Mouse (Mus musculus): ENCODE measurements around the gene Lfng. TPM values are rescaled to one million over a fixed set of nuclear protein-coding genes. Genes with fewer than 3 reads are reported as not detected.

Lfng gene
- 48.7 and 53.4 TPM in 2 replicates for polyA plus RNA-seq (2012; rRNA removed)

DNA sequence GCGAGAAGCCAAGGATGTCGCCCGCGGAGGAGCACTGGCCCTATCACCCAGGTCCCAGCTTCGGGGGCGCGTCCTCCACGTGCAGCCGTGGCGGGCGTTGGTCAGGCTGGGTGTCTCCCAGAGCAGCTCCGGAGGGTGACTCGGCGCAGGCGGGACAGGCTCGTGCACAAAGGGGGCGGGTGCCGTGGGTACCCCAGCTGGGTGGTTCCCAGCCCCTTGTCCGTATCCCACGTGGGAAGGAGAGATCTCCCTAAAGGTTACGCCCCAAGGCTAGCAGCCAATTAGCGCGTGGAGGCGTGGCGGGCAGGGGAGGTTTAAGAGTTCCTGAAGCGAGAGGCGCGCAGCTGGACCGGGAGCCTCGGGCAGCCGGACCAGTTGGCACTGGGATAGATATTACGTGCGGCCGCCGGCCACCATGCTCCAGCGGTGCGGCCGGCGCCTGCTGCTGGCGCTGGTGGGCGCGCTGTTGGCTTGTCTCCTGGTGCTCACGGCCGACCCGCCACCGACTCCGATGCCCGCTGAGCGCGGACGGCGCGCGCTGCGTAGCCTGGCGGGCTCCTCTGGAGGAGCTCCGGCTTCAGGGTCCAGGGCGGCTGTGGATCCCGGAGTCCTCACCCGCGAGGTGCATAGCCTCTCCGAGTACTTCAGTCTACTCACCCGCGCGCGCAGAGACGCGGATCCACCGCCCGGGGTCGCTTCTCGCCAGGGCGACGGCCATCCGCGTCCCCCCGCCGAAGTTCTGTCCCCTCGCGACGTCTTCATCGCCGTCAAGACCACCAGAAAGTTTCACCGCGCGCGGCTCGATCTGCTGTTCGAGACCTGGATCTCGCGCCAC is at the start of gene Lfng:
Gene Lfng, plus strand, starts transcription at position 320 of the 835 bp plus-strand sequence.
- under 1% methylated on average over 91 of the region's 91 CpGs for WGBS
- Histone ChIP-seq H3K27me3 (ENCODE audit: control insufficient read depth, insufficient read depth, low read length) (no peaks in the 10 kb centered on the region; the same call in 1 of the 2 replicates), H3K27ac (ENCODE audit: insufficient read depth, low read length) (peak within 1 kb of the TSS; percentile 67; the same call in 1 of the 2 replicates), H3K4me3 (replicated peaks; ENCODE audit: insufficient read depth, low read depth, low read length) (peak within 1 kb of the TSS; percentile 55), H3K4me1 (ENCODE audit: control insufficient read depth, insufficient read depth, low read length) (no peaks in the 10 kb centered on the region; the same call in 1 of the 2 replicates)
- DNase-seq: peak; percentile 50 to 60
- no peak for TF ChIP-seq CTCF (IDR thresholded peaks at IDR 0.05; ENCODE audit: borderline replicate concordance, insufficient read depth, low read depth, low read length)
- TF ChIP-seq POLR2A (IDR thresholded peaks at IDR 0.05; ENCODE audit: borderline replicate concordance, insufficient read depth, low read length): peak; percentile 37; the same call in 1 of the 2 replicates

DNA sequence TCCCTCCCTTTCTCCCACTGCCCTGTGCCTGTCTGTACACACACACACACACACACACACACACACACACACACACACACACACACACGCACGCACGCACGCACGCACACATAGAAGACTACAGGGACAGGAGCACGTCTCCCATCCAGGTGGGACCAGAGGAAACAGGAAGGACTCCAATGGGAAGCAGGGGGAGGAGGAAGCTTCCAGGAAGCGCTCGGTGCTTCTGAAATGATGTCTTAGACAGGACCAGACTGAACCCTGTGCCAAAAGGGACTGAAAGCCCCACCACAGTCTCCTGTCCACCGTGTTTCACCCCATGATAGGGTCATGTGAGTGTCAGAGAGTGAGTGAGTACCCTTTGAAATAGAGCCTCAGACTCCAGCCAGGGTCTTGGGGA is 44.5 kb upstream of the Lfng start:
- DNase-seq: no peak
- Histone ChIP-seq H3K4me1 (ENCODE audit: control insufficient read depth, insufficient read depth, low read length) (no peaks in the 10 kb centered on the region), H3K4me3 (replicated peaks; ENCODE audit: insufficient read depth, low read depth, low read length) (no peak overlapping the region), H3K27ac (ENCODE audit: insufficient read depth, low read length) (no peak overlapping the region), H3K27me3 (ENCODE audit: control insufficient read depth, insufficient read depth, low read length) (no peaks in the 10 kb centered on the region)
- 82% methylated on average over 9 of the region's 9 CpGs for WGBS
- no peak for TF ChIP-seq POLR2A (IDR thresholded peaks at IDR 0.05; ENCODE audit: borderline replicate concordance, insufficient read depth, low read length)
- no peak for TF ChIP-seq CTCF (IDR thresholded peaks at IDR 0.05; ENCODE audit: borderline replicate concordance, insufficient read depth, low read depth, low read length)

DNA sequence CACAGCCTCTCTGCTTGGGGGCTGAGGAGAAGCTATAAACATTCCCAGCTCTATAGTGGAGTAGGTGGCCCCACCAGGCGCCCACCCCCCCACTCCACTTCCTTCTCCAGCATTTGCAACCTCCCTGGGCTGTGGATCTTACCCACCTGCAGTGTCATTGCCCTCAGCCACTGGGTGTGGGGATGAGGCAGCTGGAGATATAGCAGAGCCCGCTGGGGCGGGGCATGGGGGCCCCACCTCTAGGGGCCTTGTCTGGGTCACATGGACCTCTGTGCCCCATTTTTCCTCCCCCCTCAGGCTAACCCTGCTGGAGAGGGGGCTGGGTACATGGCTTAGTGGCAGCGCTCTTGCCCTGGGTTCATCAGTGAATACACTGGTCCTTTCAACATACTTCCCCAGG is 42.2 kb upstream of the Lfng start, which contains the start of gene Grifin:
Gene Grifin, minus strand, starts transcription at position 176 of the 400 bp plus-strand sequence.
- Histone ChIP-seq H3K4me3 (replicated peaks; ENCODE audit: insufficient read depth, low read depth, low read length) (no peak within 1 kb of the TSS), H3K4me1 (ENCODE audit: control insufficient read depth, insufficient read depth, low read length) (no peaks in the 10 kb centered on the region), H3K27ac (ENCODE audit: insufficient read depth, low read length) (no peak within 1 kb of the TSS), H3K27me3 (ENCODE audit: control insufficient read depth, insufficient read depth, low read length) (no peaks in the 10 kb centered on the region)
- DNase-seq: no peak
- 91% methylated on average over 4 of the region's 4 CpGs for WGBS
- no peak for TF ChIP-seq CTCF (IDR thresholded peaks at IDR 0.05; ENCODE audit: borderline replicate concordance, insufficient read depth, low read depth, low read length)

DNA sequence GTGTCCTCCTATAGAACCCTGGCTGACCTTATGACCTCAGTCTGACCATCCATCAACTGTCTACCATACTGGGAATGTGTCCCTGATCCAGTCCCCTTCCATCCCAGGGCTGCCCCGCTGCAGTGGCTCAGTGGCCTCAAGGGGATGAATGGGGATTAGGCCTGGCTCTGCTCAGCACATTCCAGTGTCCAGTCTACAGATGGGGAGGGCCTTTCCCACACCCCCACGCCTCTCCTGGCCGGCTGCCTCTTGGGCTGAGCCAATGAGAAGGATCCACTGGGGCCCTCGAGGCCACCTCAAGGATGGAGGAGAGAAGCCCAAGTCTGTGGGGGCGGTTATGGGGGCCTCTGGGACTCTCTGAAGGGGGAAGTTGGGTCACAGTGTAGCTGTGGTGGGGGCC is 41.7 kb upstream of the Lfng start:
- no peaks in the 10 kb centered on the region for H3K4me1 ChIP-seq (ENCODE audit: control insufficient read depth, insufficient read depth, low read length)
- no peak overlapping the region for H3K4me3 ChIP-seq (replicated peaks; ENCODE audit: insufficient read depth, low read depth, low read length)
- peak in 1 of 2 experiments; percentile 35 for DNase-seq
- no peak for TF ChIP-seq POLR2A (IDR thresholded peaks at IDR 0.05; ENCODE audit: borderline replicate concordance, insufficient read depth, low read length)
- no peak for TF ChIP-seq CTCF (IDR thresholded peaks at IDR 0.05; ENCODE audit: borderline replicate concordance, insufficient read depth, low read depth, low read length)
- WGBS: 33% methylated on average over 5 of the region's 5 CpGs
- H3K27me3 ChIP-seq (ENCODE audit: control insufficient read depth, insufficient read depth, low read length): no peaks in the 10 kb centered on the region
- H3K27ac ChIP-seq (ENCODE audit: insufficient read depth, low read length): no peak overlapping the region

DNA sequence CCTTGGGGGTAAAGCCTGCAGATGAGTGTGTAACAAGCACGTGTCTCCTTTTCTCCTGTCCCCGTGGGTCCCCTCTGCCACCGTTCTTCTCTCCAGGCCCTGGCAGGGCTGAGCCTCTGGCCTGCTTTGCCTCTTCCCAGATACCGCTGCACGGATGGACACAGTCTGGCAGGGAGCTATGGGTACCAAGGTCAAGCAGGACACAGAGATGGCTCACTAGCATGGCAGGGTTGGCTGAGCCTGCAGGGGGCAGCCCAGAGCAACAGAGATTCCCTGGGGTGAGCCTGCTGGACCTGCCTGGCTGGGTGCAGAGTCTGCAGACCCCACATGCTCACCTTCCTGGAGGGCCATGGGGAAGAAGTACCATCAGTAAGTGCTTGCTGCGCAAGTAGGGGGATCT is 41.3 kb upstream of the Lfng start:
- no peak overlapping the region for H3K27ac ChIP-seq (ENCODE audit: insufficient read depth, low read length)
- WGBS: 46% methylated on average over 6 of the region's 6 CpGs
- TF ChIP-seq POLR2A (IDR thresholded peaks at IDR 0.05; ENCODE audit: borderline replicate concordance, insufficient read depth, low read length): no peak
- TF ChIP-seq CTCF (IDR thresholded peaks at IDR 0.05; ENCODE audit: borderline replicate concordance, insufficient read depth, low read depth, low read length): 0 out of 2 replicates have a peak, but pooled peaks have one; percentile 14

DNA sequence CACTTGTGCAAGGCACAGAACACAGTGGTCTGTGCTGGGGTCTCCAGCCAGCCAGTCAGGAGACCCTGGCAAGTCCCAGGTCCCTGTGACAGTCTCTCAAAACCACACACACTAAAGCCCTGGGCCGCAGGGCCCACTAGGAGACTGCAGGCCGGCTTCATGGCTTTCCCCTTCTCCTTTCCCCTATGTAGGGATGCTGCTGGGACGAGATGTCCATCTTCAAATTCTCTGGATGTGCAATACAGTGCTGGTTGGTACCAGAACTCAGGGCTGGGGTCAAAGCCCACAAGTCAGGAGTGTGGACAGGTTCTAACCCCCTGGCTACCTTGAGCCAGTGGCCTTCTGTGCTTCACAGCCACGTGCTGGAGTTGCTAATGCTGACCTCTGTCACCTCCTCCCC is 40.8 kb upstream of the Lfng start:
- WGBS: 91% methylated on average over 4 of the region's 4 CpGs
- Histone ChIP-seq H3K4me3 (replicated peaks; ENCODE audit: insufficient read depth, low read depth, low read length) (no peak overlapping the region), H3K4me1 (ENCODE audit: control insufficient read depth, insufficient read depth, low read length) (no peaks in the 10 kb centered on the region), H3K27ac (ENCODE audit: insufficient read depth, low read length) (no peak overlapping the region), H3K27me3 (ENCODE audit: control insufficient read depth, insufficient read depth, low read length) (no peaks in the 10 kb centered on the region)
- no peak for DNase-seq
- TF ChIP-seq CTCF (IDR thresholded peaks at IDR 0.05; ENCODE audit: borderline replicate concordance, insufficient read depth, low read depth, low read length) (no peak), POLR2A (IDR thresholded peaks at IDR 0.05; ENCODE audit: borderline replicate concordance, insufficient read depth, low read length) (no peak)

More for the DNA sequence above, 41.3 kb upstream of the Lfng start:
- H3K4me3 ChIP-seq (replicated peaks; ENCODE audit: insufficient read depth, low read depth, low read length): no peak overlapping the region
- H3K27me3 ChIP-seq (ENCODE audit: control insufficient read depth, insufficient read depth, low read length): no peaks in the 10 kb centered on the region
- H3K4me1 ChIP-seq (ENCODE audit: control insufficient read depth, insufficient read depth, low read length): no peaks in the 10 kb centered on the region
- peak; percentile 21 to 25 for DNase-seq

DNA sequence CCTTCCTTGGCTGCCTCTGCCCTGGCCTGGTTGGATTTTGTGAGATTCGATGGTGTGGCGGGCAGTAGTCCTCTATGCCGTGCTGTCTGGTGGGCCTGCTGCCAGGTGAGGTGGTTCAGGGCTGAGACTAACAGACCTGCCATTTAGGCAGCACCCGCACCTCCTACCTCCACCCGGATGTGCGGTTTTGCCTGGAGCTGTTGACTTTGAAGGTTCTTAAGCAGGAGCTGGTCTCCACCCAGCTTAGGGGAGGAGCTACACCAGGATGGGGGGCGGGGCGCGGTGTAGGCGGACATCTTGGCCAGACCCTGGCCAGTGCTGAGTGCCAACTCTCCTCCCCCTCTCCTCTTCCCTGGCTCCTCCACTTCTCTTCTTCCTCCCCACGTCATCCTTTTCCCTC is 39.8 kb upstream of the Lfng start:
- Histone ChIP-seq H3K27ac (ENCODE audit: insufficient read depth, low read length) (no peak overlapping the region), H3K27me3 (ENCODE audit: control insufficient read depth, insufficient read depth, low read length) (no peaks in the 10 kb centered on the region), H3K4me3 (replicated peaks; ENCODE audit: insufficient read depth, low read depth, low read length) (no peak overlapping the region), H3K4me1 (ENCODE audit: control insufficient read depth, insufficient read depth, low read length) (no peaks in the 10 kb centered on the region)
- 21% methylated on average over 11 of the region's 11 CpGs for WGBS
- peak; percentile 17 to 23 for DNase-seq
- TF ChIP-seq POLR2A (IDR thresholded peaks at IDR 0.05; ENCODE audit: borderline replicate concordance, insufficient read depth, low read length) (no peak), CTCF (IDR thresholded peaks at IDR 0.05; ENCODE audit: borderline replicate concordance, insufficient read depth, low read depth, low read length) (no peak)

DNA sequence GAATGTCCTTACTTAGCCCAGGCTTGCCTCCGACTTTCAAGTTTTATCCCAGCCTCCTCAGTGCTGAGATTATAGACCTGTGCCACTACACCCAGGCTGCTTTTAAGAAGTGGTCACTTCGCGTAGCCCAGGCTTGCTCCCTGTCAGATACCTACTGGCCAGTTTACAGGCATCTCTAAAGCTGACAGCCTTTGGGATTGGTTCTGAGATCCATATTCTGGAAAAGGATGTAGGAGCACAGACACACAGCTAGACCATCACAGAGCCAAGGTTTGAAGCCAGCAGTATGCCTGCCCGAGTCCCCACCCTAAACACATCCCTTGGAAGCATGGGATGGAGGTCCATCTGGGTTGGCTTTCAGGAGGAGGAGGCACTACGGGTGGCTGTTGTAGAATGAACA is 39.4 kb upstream of the Lfng start:
- TF ChIP-seq POLR2A (IDR thresholded peaks at IDR 0.05; ENCODE audit: borderline replicate concordance, insufficient read depth, low read length) (no peak), CTCF (IDR thresholded peaks at IDR 0.05; ENCODE audit: borderline replicate concordance, insufficient read depth, low read depth, low read length) (no peak)
- WGBS: 81% methylated on average over 5 of the region's 5 CpGs
- Histone ChIP-seq H3K4me3 (replicated peaks; ENCODE audit: insufficient read depth, low read depth, low read length) (no peak overlapping the region), H3K4me1 (ENCODE audit: control insufficient read depth, insufficient read depth, low read length) (no peaks in the 10 kb centered on the region), H3K27me3 (ENCODE audit: control insufficient read depth, insufficient read depth, low read length) (no peaks in the 10 kb centered on the region), H3K27ac (ENCODE audit: insufficient read depth, low read length) (no peak overlapping the region)
- DNase-seq: no peak

All from cerebellum, adult 2 months (tissue).